Mouse (Mus musculus) stomach, postnatal 0 days (tissue): ENCODE measurements around the gene Fam184a. TPM values are rescaled to one million over a fixed set of nuclear protein-coding genes. Genes with fewer than 3 reads are reported as not detected.
A peak's percentile ranks its signal among the peaks of the same experiment; 100 is the strongest.

Source experiments
- ATAC-seq: fragments of 200-750 bp; cut with Nextera tagmentation; 2 replicates; pipeline ENCODE4 v1.8.0; 2017; ENCODE audit not compliant: low FRiP score, low TSS enrichment
- DNase-seq: peaks from one replicate; pipeline ENCODE4 v3.0.0-alpha.2; 2016; ENCODE audit warnings: low spot score
- H3K27ac ChIP-seq: fragments of 300-500 bp; sonication (generic); replicated peaks from 2 replicates; pipeline ENCODE4 v1.5.1; 2014; ENCODE audit warnings: mild to moderate bottlenecking, control low read depth
- H3K27me3 ChIP-seq: fragments of 300-500 bp; sonication (generic); 2 replicates; pipeline ENCODE4 v1.6.1; 2014; ENCODE audit warnings: low read length; ENCODE audit not compliant: control insufficient read depth, insufficient read depth
- H3K36me3 ChIP-seq: fragments of 300-500 bp; sonication (generic); 2 replicates; pipeline ENCODE4 v1.6.1; 2014; ENCODE audit warnings: low read length, mixed read lengths; ENCODE audit not compliant: control insufficient read depth, insufficient read depth
- H3K4me1 ChIP-seq: fragments of 300-500 bp; sonication (generic); replicated peaks from 2 replicates; pipeline ENCODE4 v1.6.1; 2014; ENCODE audit warnings: antibody characterized with exemption; ENCODE audit not compliant: control insufficient read depth, insufficient read depth
- H3K4me2 ChIP-seq: fragments of 300-500 bp; sonication (generic); replicated peaks from 2 replicates; pipeline ENCODE4 v1.6.1; 2014; ENCODE audit warnings: low read depth, mild to moderate bottlenecking, control low read depth, moderate library complexity
- H3K4me3 ChIP-seq: fragments of 300-500 bp; sonication (generic); 2 replicates; pipeline ENCODE4 v1.5.1; 2014; ENCODE audit warnings: low read depth, low read length, control low read depth
- H3K9ac ChIP-seq: fragments of 300-500 bp; sonication (generic); 2 replicates; pipeline ENCODE4 v1.6.1; 2014; ENCODE audit warnings: mild to moderate bottlenecking, low read length, control low read depth, mixed read lengths
- H3K9me3 ChIP-seq: fragments of 300-500 bp; sonication (generic); 2 replicates; pipeline ENCODE4 v1.6.1; 2016; ENCODE audit warnings: low read length; ENCODE audit not compliant: control insufficient read depth
- CTCF ChIP-seq: IDR thresholded peaks from 2 replicates; pipeline ENCODE4 v1.5.1; 2016; ENCODE audit warnings: antibody characterized with exemption, low read depth, mild to moderate bottlenecking, moderate library complexity
- EP300 ChIP-seq: optimal IDR thresholded peaks from 2 replicates; pipeline ENCODE3; 2016; ENCODE audit warnings: antibody characterized with exemption
- WGBS: fragments of 180-500 bp; shearing (Covaris S2); extraction: QIAGEN DNeasy Blood & Tissue Kit; methylation state at CpG from one replicate; pipeline ENCODE4 v1.1.7; 2014; 5-methylcytosine and 5-hydroxymethylcytosine counted together
- polyA plus RNA-seq: library from polyadenylated mRNA; unstranded; fragments of >200 nt; fragmentation: Nextera tagmentation; extraction: Ambion mirVana; gene quantifications from 2 replicates; pipeline ENCODE4 v1.2.1, GENCODE M21; 2015

Gene Fam184a
- polyA plus RNA-seq: 0.65 and 1.2 TPM in 2 replicates

DNA sequence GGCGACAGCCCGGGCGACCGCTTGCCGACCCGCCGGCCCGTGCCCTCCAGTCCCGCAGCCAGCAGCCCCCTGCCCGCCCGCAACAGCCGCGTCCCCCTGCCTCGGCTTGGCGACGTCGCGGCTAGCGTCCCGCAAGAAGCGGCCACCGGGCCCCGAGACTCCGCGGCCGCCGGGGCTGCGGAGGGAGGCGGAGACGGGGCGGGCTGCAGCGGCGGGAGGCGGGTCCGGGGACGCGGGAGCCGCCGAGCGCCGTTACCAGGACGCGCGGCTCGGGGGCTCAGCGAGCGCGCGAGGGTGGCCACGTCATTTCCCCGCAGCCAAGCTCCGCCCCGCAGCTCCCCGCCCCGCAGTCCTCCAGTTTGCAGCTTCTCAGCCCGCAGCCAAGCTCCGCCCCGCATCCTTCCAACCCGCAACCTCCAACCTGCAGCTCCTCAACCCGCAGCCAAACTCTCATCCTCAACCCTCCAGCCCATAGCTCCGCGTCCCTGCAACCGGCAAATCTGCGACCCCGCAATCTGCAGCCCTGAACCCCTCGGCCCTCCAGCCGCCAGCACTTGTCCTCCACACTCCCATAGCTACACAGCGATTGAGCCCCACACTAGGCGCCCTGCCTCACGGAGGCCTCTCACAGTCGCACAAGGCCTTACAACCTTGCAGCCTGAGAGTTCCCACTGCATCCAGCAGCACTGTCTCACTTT, at the start of gene Fam184a:
Gene Fam184a (minus strand): TSS at position 169 of the 698 bp plus-strand sequence.
- DNase-seq: peak; percentile 65

DNA sequence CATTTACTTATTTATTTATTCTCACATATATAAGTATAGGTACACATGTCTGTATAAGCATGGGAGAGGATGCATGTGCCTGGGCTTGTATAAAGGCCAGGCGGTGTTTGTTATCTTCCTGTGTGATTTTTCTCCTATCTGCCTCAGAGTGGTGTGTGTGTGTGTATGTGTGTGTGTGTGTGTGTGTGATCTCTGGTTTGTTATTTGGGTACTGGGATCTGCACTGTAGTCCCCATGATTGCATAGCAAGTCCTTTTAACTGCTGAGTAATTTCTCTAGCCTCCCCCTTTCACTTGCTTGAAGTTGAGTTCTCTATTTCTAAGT, 45.3 kb upstream of the Fam184a start:
- no peak overlapping the region for H3K4me3 ChIP-seq
- H3K9me3 ChIP-seq: no peaks in the 10 kb centered on the region
- no peak for DNase-seq
- no peak for TF ChIP-seq CTCF
- no peak for TF ChIP-seq EP300
- no peak overlapping the region for H3K9ac ChIP-seq
- no peaks in the 10 kb centered on the region for H3K36me3 ChIP-seq
- H3K27ac ChIP-seq: no peak overlapping the region
- H3K4me1 ChIP-seq: no peaks in the 10 kb centered on the region
- H3K4me2 ChIP-seq: no peak overlapping the region
- no peaks in the 10 kb centered on the region for H3K27me3 ChIP-seq
- ATAC-seq: no peak
- 93% methylated on average over 1 of the region's 1 CpGs for WGBS

More for the DNA sequence above, at the start of gene Fam184a:
- 4% methylated on average over 48 of the region's 71 CpGs for WGBS
- peak; percentile 82 for ATAC-seq
- no peaks in the 10 kb centered on the region for H3K36me3 ChIP-seq
- peak within 1 kb of the TSS; percentile 63 for H3K9ac ChIP-seq
- peak within 1 kb of the TSS; percentile 99 for H3K4me2 ChIP-seq
- H3K9me3 ChIP-seq: no peaks in the 10 kb centered on the region
- no peaks in the 10 kb centered on the region for H3K27me3 ChIP-seq
- peak within 1 kb of the TSS; percentile 72 for H3K4me3 ChIP-seq
- no peaks in the 10 kb centered on the region; the same call in 1 of the 2 replicates for H3K4me1 ChIP-seq
- no peak within 1 kb of the TSS for H3K27ac ChIP-seq
- TF ChIP-seq CTCF (no peak), EP300 (no peak)

DNA sequence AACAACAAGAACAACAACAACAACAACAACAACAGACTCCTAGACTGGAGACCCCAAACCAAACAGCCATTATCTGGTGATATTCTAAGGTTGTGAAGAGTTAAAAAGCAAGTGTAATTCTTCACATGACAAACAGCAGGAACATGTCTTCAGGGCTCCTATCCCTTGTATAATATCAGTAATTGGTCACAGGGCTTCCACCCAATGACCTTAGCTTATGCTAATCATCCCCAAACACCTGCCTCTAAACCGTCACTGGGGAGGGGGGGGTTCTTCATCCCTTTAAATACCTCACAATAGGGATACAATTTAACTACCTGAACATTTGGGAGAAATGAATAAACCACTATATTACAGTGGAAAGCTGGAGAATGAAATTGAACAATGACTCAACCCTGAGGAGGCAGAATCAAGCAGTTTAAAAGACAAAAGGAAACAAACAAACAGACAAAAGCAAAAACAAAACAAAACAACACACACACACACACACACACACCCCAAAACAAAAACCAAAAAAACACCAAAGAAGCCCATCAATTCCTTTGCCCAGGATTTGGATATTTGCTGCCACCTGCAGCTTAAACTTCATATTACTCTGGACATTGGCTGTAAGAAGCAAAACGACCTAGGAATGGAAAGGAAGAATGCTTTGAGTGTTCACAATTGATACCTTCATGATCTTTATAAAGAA, 44.8 kb upstream of the Fam184a start:
- 8% methylated on average over 2 of the region's 2 CpGs for WGBS

DNA sequence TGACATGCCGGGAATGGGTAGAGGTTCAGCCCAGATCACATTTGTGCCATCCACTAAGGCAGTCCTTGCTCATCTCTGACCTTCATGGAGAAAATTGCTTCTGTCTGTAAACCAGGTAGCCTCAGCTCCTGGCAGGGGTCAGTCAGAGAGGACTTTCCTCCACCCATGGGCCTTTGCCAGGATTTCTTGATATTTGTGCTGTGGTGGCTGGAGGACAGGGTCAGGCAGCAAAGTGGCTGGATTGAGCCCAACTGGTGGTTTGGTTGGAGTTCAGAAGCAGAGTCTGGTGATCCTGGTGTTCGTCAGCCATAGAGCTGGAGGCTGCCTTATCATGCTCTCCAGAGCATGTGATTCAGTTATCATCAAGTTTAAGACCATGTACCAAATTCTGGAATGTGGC, 40.4 kb upstream of the Fam184a start:
- ATAC-seq (no peak), DNase-seq (no peak)
- Histone ChIP-seq H3K9ac (no peak overlapping the region), H3K4me3 (no peak overlapping the region), H3K36me3 (no peaks in the 10 kb centered on the region), H3K4me2 (no peak overlapping the region), H3K27me3 (no peaks in the 10 kb centered on the region), H3K9me3 (no peaks in the 10 kb centered on the region), H3K27ac (no peak overlapping the region), H3K4me1 (no peaks in the 10 kb centered on the region)
- WGBS: 85% methylated on average over 2 of the region's 2 CpGs
- TF ChIP-seq EP300: no peak
- no peak for TF ChIP-seq CTCF

More for the DNA sequence above, 44.8 kb upstream of the Fam184a start:
- no peak overlapping the region for H3K4me2 ChIP-seq
- no peak overlapping the region for H3K27ac ChIP-seq
- TF ChIP-seq CTCF (peak; percentile 74), EP300 (no peak)
- no peak overlapping the region for H3K4me3 ChIP-seq
- H3K9me3 ChIP-seq: no peaks in the 10 kb centered on the region
- DNase-seq (no peak), ATAC-seq (no peak)
- H3K27me3 ChIP-seq: no peaks in the 10 kb centered on the region
- no peaks in the 10 kb centered on the region for H3K4me1 ChIP-seq
- no peak overlapping the region for H3K9ac ChIP-seq
- H3K36me3 ChIP-seq: no peaks in the 10 kb centered on the region

DNA sequence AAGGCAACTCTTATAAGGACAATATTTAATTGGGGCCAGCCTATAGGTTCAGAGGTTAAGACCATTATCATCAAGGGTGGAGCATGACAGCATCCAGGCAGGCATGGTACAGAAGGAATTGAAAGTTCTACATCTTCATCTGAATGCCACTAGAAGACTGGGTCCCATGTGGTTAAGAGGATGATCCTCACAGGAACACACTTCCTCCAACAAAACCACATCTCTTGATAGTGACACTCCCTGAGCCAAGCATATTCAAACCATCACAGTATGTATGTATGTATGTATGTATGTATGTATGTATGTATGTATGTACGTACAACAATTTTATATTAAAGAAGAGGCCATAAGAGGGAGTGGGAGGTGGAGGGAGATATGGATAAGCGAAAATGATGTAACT, 25.7 kb upstream of the Fam184a start:
- H3K4me2 ChIP-seq: no peak overlapping the region
- no peaks in the 10 kb centered on the region for H3K9me3 ChIP-seq
- H3K27ac ChIP-seq: no peak overlapping the region
- TF ChIP-seq CTCF: no peak
- TF ChIP-seq EP300: no peak
- DNase-seq (no peak), ATAC-seq (no peak)
- 93% methylated on average over 2 of the region's 2 CpGs for WGBS
- no peaks in the 10 kb centered on the region for H3K36me3 ChIP-seq
- no peak overlapping the region for H3K4me3 ChIP-seq
- no peaks in the 10 kb centered on the region for H3K4me1 ChIP-seq
- H3K27me3 ChIP-seq: no peaks in the 10 kb centered on the region
- H3K9ac ChIP-seq: no peak overlapping the region

DNA sequence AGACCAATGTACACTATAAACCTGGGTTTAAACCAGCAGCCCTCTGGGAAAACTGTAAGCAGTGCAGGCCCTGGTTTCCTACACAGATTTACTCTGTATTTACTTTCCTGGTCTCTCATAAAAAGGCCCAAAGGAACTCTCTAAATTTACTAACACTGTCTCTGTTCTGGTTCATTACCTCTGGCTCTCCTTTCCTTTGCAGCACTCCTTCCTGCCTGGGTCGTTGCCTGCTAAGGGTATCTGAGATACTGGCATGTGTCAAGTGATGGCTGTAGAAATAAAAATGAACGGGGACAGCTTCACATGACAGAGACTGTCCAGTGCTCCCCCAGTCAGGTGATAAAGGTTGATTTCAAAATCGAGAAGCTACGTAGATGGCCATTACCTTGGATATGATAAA, 21.8 kb upstream of the Fam184a start:
- TF ChIP-seq EP300 (no peak), CTCF (no peak)
- Histone ChIP-seq H3K9me3 (no peaks in the 10 kb centered on the region), H3K9ac (no peak overlapping the region), H3K4me2 (no peak overlapping the region), H3K36me3 (no peaks in the 10 kb centered on the region), H3K4me1 (no peaks in the 10 kb centered on the region), H3K27ac (no peak overlapping the region), H3K27me3 (no peaks in the 10 kb centered on the region), H3K4me3 (no peak overlapping the region)
- 83% methylated on average over 4 of the region's 4 CpGs for WGBS
- DNase-seq: no peak
- ATAC-seq: no peak
